Mouse (Mus musculus): Measurements from ENCODE around the gene Rab17. TPM values are rescaled to one million over a fixed set of nuclear protein-coding genes. Genes with fewer than 3 reads are reported as not detected.

Rab17 gene
- polyA plus RNA-seq (2015; fragmentation: Nextera tagmentation; extraction: Ambion mirVana) = 0.41 and 0.63 TPM in 2 replicates

DNA sequence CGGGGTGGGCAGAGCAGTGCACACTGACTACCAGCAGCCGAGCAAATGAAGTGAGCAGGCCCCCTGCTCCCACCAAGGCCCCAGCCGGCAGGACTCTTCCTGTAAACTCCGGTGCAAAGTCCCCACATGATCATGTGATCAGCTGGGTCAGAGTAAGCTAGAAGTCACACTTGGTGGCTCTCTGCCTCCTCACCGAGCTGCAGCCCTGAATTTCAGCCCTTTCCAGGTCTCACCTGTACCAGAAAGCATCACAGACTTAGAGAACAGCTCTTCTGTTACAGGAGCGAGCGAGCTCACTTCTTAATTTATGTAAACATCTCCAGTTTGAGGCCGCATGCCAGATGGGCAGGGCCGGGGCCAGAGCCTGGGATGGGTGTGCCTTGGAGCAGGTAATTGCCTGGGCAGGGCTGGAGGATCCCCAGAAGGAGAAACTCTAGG lies at the start of gene Rab17:
Gene Rab17, minus strand, starts transcription at position 315 of the 438 bp plus-strand sequence.

DNA sequence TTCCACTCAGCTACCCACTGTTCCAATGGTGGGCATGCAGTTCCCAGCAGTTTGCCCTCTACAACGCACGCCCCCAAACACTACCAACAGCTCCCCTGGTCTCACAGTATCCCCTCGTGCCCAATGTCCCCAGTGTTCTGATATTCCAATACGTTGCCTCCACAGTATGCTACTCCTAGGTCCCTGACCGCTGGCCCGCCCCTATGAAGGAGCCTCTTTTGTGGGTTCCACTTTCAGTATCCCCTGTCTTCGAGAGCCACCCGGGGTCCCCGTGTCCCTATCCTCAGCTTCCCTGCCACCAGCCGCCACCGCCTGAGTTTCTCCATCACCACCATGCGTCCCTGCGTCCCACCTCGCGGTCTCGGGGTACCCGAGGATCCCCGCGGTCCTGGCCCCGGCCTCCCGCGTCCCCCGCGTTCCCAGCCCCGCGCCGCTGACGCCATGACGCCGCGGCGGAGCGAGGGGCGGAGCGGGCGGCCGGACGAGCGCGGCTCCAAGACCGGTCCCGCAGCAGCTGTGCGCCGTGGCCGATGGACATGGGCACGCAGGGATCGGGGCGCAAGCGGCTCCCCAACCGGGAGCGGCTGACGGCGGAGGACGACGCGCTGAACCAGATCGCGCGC lies 28.9 kb upstream of the Rab17 start, which contains the start of gene Lrrfip1:
Gene Lrrfip1, plus strand, starts transcription at position 470 of the 623 bp plus-strand sequence.

DNA sequence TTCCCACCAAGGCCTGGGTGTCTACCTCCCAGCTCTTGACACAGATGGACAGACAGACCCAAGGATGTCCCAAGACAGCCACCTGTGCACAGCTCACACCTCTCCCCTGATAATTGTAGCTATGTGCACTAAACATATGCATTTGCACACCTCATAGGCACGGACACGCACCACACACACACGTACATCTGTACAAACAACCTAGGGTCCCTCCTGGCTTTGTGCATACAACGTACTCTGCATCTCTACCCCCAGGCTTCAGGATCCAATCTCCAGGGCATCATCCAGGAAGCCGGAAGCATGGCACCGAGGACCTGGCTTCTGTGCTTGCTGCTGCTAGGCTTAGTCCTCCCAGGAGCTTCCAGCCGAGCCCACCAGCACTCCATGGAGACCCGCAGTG lies 16.7 kb downstream of the Rab17 start, which contains the start of gene Prlh:
Gene Prlh, plus strand, starts transcription at position 301 of the 400 bp plus-strand sequence.

DNA sequence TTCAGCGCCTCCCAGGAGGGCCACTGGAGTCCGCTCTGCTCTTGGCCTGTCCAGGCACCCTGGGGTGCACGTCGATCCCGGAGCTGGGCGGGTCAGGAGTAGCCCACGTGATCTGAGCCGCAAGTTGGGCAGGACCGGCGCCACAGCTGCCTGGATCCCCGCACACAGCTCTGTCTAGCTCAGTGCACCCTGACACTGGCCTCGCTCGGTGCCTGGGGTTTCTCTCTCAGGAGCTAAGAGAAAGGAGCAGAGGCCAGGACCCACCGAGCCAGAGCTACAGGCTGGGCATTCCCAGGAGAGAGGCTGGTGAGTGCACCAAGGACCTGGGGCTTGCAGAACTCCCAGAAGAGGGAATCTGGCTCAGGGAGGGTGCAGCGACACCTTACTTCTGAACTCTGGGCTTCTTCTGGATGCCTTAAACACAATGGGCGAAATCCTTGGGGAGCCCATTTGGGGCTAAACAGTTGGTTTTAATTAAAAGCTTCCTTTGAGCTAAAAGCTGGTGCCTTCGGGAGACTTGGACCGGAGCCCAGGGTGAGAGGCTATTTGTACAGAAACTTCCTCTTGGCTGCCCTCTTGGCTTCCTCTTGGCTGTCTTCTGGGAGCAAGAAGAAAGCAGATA lies 54.4 kb downstream of the Rab17 start, which contains the start of gene Mlph:
Gene Mlph, plus strand, starts transcription at position 138 of the 622 bp plus-strand sequence.

Other genes starting within 250 kb of the Rab17 start
- gene Col6a3, start 125.7 kb downstream of the Rab17 start, polyA plus RNA-seq (2015; fragmentation: Nextera tagmentation; extraction: Ambion mirVana) = 15.6 and 18.6 TPM in 2 replicates
- 0.35 and 0.36 TPM in 2 replicates for gene Mlph, start 54.6 kb downstream of the Rab17 start, polyA plus RNA-seq (2015; fragmentation: Nextera tagmentation; extraction: Ambion mirVana)
- not detected in 2 replicates for gene Prlh, start 16.6 kb downstream of the Rab17 start, polyA plus RNA-seq (2015; fragmentation: Nextera tagmentation; extraction: Ambion mirVana)
- gene Lrrfip1, start 29.1 kb upstream of the Rab17 start, polyA plus RNA-seq (2015; fragmentation: Nextera tagmentation; extraction: Ambion mirVana) = 25.6 and 34.1 TPM in 2 replicates
- 0.65 and 1.8 TPM in 2 replicates for gene Rbm44, start 175.4 kb upstream of the Rab17 start, polyA plus RNA-seq (2015; fragmentation: Nextera tagmentation; extraction: Ambion mirVana)
- gene Ramp1, start 210.2 kb upstream of the Rab17 start, polyA plus RNA-seq (2015; fragmentation: Nextera tagmentation; extraction: Ambion mirVana) = 17.9 and 22.8 TPM in 2 replicates